Mouse (Mus musculus): ENCODE data around the gene Aarsd1. TPM values are rescaled to one million over a fixed set of nuclear protein-coding genes. Genes with fewer than 3 reads are reported as not detected.
A peak's percentile ranks its signal among the peaks of the same experiment; 100 is the strongest.
"Not testable (repeated sequence)": the region's sequence is repeated elsewhere in the genome, so short reads cannot be mapped to it uniquely, and the experiment has no call there.

Gene Aarsd1
- polyA plus RNA-seq, 1 experiment from 2014 or later: 101 TPM

- peaks cover 57% of the 10 kb centered on the region for H3K36me3 ChIP-seq (ENCODE audit: poor library complexity, severe bottlenecking)
- WGBS: 91% methylated on average over 9 of the region's 9 CpGs
- no peak overlapping the region for H3K27ac ChIP-seq
- H3K9ac ChIP-seq: no peak overlapping the region
- H3K27me3 ChIP-seq: no peaks in the 10 kb centered on the region
- no peak for ATAC-seq
- H3K4me2 ChIP-seq: no peak overlapping the region
- peaks cover 19% of the 10 kb centered on the region for H3K4me1 ChIP-seq
- H3K4me3 ChIP-seq: no peak overlapping the region
- H3K9me3 ChIP-seq (replicated peaks): no peaks in the 10 kb centered on the region
Observed at GRCm38 (mm10) chr11:101457631-101458030, 40.2 kb upstream of the Aarsd1 start.

- Histone ChIP-seq H3K27me3 (no peaks in the 10 kb centered on the region), H3K4me1 (peaks cover 11% of the 10 kb centered on the region), H3K27ac (no peak overlapping the region), H3K4me3 (no peak overlapping the region), H3K9me3 (replicated peaks) (no peaks in the 10 kb centered on the region), H3K36me3 (ENCODE audit: poor library complexity, severe bottlenecking) (peaks cover 38% of the 10 kb centered on the region), H3K9ac (no peak overlapping the region), H3K4me2 (no peak overlapping the region)
- 94% methylated on average over 7 of the region's 7 CpGs for WGBS
- ATAC-seq: no peak
Observed at GRCm38 (mm10) chr11:101455627-101456026, 38.2 kb upstream of the Aarsd1 start.

- Histone ChIP-seq H3K4me3 (no peak overlapping the region), H3K9me3 (replicated peaks) (no peaks in the 10 kb centered on the region), H3K9ac (no peak overlapping the region), H3K4me1 (peaks cover 11% of the 10 kb centered on the region), H3K36me3 (ENCODE audit: poor library complexity, severe bottlenecking) (peaks cover 29% of the 10 kb centered on the region), H3K27me3 (no peaks in the 10 kb centered on the region), H3K27ac (peak overlapping the region; percentile 22), H3K4me2 (peak overlapping the region; percentile 15)
- peak; percentile 48; the same call in 1 of the 2 replicates for ATAC-seq
- 15% methylated on average over 6 of the region's 6 CpGs for WGBS
Observed at GRCm38 (mm10) chr11:101454702-101455101, 37.3 kb upstream of the Aarsd1 start.

GRCm38 (mm10) chr11:101452093-101452774 lies 34.8 kb upstream of the Aarsd1 start:
- WGBS: 72% methylated on average over 10 of the region's 10 CpGs
- Histone ChIP-seq H3K27me3 (no peaks in the 10 kb centered on the region), H3K4me3 (no peak overlapping the region), H3K4me2 (no peak overlapping the region), H3K9ac (no peak overlapping the region), H3K4me1 (peaks cover 11% of the 10 kb centered on the region), H3K36me3 (ENCODE audit: poor library complexity, severe bottlenecking) (peaks cover 4% of the 10 kb centered on the region; the same call in 1 of the 2 replicates), H3K9me3 (replicated peaks) (no peaks in the 10 kb centered on the region), H3K27ac (no peak overlapping the region)
- no peak for ATAC-seq

- Histone ChIP-seq H3K36me3 (ENCODE audit: poor library complexity, severe bottlenecking) (no peaks in the 10 kb centered on the region), H3K9ac (no peak overlapping the region), H3K4me2 (no peak overlapping the region), H3K27ac (no peak overlapping the region), H3K27me3 (no peaks in the 10 kb centered on the region), H3K9me3 (replicated peaks) (no peaks in the 10 kb centered on the region), H3K4me3 (no peak overlapping the region), H3K4me1 (peaks cover 11% of the 10 kb centered on the region)
- ATAC-seq: no peak
- WGBS: 94% methylated on average over 10 of the region's 10 CpGs
Observed at GRCm38 (mm10) chr11:101451536-101451935, 34.1 kb upstream of the Aarsd1 start.

GRCm38 (mm10) chr11:101450394-101450793 lies 33.0 kb upstream of the Aarsd1 start:
- Histone ChIP-seq H3K9me3 (replicated peaks) (no peaks in the 10 kb centered on the region), H3K36me3 (ENCODE audit: poor library complexity, severe bottlenecking) (peaks cover 8% of the 10 kb centered on the region), H3K4me3 (no peak overlapping the region), H3K4me2 (no peak overlapping the region), H3K27me3 (no peaks in the 10 kb centered on the region), H3K9ac (no peak overlapping the region), H3K27ac (no peak overlapping the region), H3K4me1 (peaks cover 11% of the 10 kb centered on the region)
- ATAC-seq: no peak
- 82% methylated on average over 3 of the region's 3 CpGs for WGBS

- H3K27me3 ChIP-seq, H3K4me2 ChIP-seq: not testable (repeated sequence)
- 87% methylated on average over 4 of the region's 4 CpGs for WGBS
Observed at GRCm38 (mm10) chr11:101449596-101449995, 32.2 kb upstream of the Aarsd1 start.

GRCm38 (mm10) chr11:101448899-101449298 lies 31.5 kb upstream of the Aarsd1 start:
- no peaks in the 10 kb centered on the region for H3K27me3 ChIP-seq
- no peak overlapping the region for H3K4me3 ChIP-seq
- no peak overlapping the region for H3K4me2 ChIP-seq
- no peak overlapping the region for H3K27ac ChIP-seq
- peaks cover 12% of the 10 kb centered on the region for H3K4me1 ChIP-seq
- WGBS: 78% methylated on average over 4 of the region's 4 CpGs
- H3K9ac ChIP-seq: no peak overlapping the region
- no peaks in the 10 kb centered on the region for H3K9me3 ChIP-seq (replicated peaks)
- peaks cover 23% of the 10 kb centered on the region for H3K36me3 ChIP-seq (ENCODE audit: poor library complexity, severe bottlenecking)
- ATAC-seq: no peak

More at GRCm38 (mm10) chr11:101449596-101449995, 32.2 kb upstream of the Aarsd1 start:
- H3K4me1 ChIP-seq: peaks cover 10% of the 10 kb centered on the region
- not testable (repeated sequence) for H3K9me3 ChIP-seq (replicated peaks); H3K27ac ChIP-seq; H3K9ac ChIP-seq; H3K4me3 ChIP-seq; ATAC-seq
- peaks cover 16% of the 10 kb centered on the region for H3K36me3 ChIP-seq (ENCODE audit: poor library complexity, severe bottlenecking)

GRCm38 (mm10) chr11:101448274-101448746 lies 30.9 kb upstream of the Aarsd1 start, which contains the start of gene Ifi35:
Ifi35 (plus strand) TSS chr11:101448407.
- ATAC-seq: no peak
- Histone ChIP-seq H3K36me3 (ENCODE audit: poor library complexity, severe bottlenecking) (peaks cover 29% of the 10 kb centered on the region), H3K9me3 (replicated peaks) (no peaks in the 10 kb centered on the region), H3K4me1 (peaks cover 18% of the 10 kb centered on the region), H3K27me3 (no peaks in the 10 kb centered on the region), H3K9ac (no peak within 1 kb of the TSS), H3K4me3 (0 out of 2 replicates have a peak within 1 kb of the TSS, but pooled peaks have one; percentile 10), H3K4me2 (0 out of 2 replicates have a peak within 1 kb of the TSS, but pooled peaks have one; percentile 22), H3K27ac (no peak within 1 kb of the TSS)
- 44% methylated on average over 10 of the region's 10 CpGs for WGBS

GRCm38 (mm10) chr11:101447786-101448185 lies 30.4 kb upstream of the Aarsd1 start:
- no peak overlapping the region for H3K4me3 ChIP-seq
- WGBS: 88% methylated on average over 5 of the region's 5 CpGs
- H3K9ac ChIP-seq: no peak overlapping the region
- H3K4me1 ChIP-seq: peaks cover 23% of the 10 kb centered on the region
- H3K27ac ChIP-seq: no peak overlapping the region
- H3K9me3 ChIP-seq (replicated peaks): no peaks in the 10 kb centered on the region
- ATAC-seq: no peak
- peaks cover 31% of the 10 kb centered on the region for H3K36me3 ChIP-seq (ENCODE audit: poor library complexity, severe bottlenecking)
- H3K27me3 ChIP-seq: no peaks in the 10 kb centered on the region
- H3K4me2 ChIP-seq: no peak overlapping the region

GRCm38 (mm10) chr11:101446860-101447259 lies 29.4 kb upstream of the Aarsd1 start:
- not testable (repeated sequence) for H3K4me3 ChIP-seq; H3K9ac ChIP-seq; H3K27me3 ChIP-seq; H3K9me3 ChIP-seq (replicated peaks); ATAC-seq; H3K4me2 ChIP-seq; H3K27ac ChIP-seq
- H3K36me3 ChIP-seq (ENCODE audit: poor library complexity, severe bottlenecking): peaks cover 31% of the 10 kb centered on the region
- WGBS: 91% methylated on average over 8 of the region's 8 CpGs
- H3K4me1 ChIP-seq: peaks cover 23% of the 10 kb centered on the region

GRCm38 (mm10) chr11:101446319-101446718 lies 28.9 kb upstream of the Aarsd1 start:
- Histone ChIP-seq H3K4me2 (no peak overlapping the region), H3K36me3 (ENCODE audit: poor library complexity, severe bottlenecking) (peaks cover 31% of the 10 kb centered on the region), H3K9ac (no peak overlapping the region), H3K9me3 (replicated peaks) (no peaks in the 10 kb centered on the region), H3K4me3 (no peak overlapping the region), H3K27ac (no peak overlapping the region), H3K27me3 (no peaks in the 10 kb centered on the region), H3K4me1 (peaks cover 23% of the 10 kb centered on the region)
- WGBS: 96% methylated on average over 1 of the region's 1 CpGs
- no peak for ATAC-seq
